Mouse (Mus musculus) left cerebral cortex, adult 9 months (tissue): ENCODE measurements around the gene Robo2.
A peak's percentile ranks its signal among the peaks of the same experiment; 100 is the strongest.
"Not testable (repeated sequence)": the region's sequence is repeated elsewhere in the genome, so short reads cannot be mapped to it uniquely, and the experiment has no call there.

Source experiments
- DNase-seq, 2 experiments: peaks; one replicate each; pipeline ENCODE4 v3.0.0; 2022; ENCODE audit warnings: low spot score in 2 of 2

Gene Robo2

DNA sequence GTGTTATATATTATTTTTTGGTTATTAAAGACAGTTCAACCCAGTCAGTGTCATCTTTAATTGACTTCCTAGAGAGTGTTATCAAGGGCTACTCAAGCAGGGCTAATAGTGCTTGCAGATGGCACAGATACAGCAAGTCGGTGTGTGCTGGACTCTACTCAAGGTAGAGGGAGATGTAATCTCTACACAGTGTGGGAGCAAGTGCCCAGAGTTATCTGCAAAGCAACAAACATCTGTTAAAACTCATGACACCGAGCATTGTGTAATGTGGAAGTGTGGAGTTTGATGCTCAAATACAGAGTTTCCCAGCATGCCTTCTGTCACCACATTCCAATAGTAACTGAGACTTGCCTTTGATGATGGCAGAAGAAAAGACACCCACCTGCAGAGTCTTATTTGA, 345.7 kb downstream of the Robo2 start:
- DNase-seq: no peak

DNA sequence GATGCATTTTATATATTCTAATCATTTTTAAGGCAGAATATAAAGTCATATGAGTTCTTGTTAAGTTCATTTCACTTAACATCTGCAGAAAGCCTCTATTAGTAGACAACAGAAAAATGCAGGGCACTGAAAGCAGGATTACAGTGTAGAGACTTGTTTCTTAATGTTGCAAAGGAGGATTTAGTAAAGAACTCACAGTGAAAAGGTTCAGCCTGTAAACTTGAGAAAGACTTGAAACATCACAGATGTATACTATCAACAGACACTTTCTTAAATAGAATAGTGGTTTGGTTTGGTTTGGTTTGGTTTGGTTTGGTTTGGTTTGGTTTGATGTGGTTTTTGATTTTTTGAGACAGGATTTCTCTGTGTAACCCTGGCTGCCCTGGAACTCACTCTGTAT, 349.7 kb downstream of the Robo2 start:
- no peak for DNase-seq

DNA sequence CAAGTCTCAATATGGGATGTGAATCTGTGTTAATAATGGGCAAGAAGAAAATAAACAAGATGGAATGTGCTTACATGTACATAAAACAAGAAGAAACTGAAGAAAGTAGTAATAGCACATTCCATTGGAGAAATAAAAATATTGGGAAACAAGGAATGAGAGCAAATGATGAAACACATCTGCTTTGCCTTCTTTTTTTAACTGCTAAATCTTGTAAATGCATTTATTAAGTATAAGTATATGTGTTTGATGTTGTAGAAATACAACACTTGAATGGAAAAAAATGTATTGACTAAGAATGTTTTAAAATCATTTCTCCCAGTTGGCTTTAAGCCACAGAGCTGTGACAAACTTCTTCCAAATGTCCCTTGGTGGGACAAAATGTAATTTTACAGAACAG, 350.1 kb downstream of the Robo2 start:
- no peak for DNase-seq

DNA sequence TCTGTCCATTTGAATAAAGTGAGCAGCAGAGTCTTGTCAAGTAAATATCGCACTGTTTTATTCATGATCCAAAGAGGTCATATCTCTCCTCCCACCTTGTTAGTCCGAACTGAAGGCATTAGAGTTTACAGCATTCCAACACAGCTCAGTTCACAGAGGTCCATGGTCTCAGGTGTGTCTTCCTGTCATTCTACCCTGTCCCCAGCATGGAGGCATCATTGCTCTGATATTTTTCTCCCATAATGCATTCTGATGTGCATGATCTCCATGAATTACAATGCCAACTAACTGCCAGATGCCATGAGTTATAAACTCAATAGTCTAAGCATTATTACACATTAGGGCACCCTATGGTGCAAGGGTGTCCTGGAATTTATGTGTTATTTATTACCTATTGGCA, 354.7 kb downstream of the Robo2 start:
- no peak for DNase-seq

DNA sequence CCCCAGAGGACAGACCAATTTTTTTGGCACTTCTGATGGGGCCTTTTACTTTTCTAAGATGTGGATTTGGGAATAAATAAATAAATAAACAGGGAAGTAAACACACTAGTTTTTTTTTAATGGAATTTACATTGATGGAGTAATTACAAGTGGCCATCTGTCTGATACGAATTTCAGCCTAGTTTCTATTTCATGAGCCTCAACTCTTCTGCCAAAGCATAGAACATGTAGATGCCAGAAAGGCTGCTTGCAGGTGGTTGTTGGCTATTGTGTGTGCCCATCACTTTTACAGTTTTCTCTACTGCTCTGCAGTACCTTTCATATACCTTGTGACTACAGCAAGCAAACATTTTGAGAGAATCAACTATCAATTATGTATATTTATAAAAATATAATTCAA, 355.4 kb downstream of the Robo2 start:
- no peak for DNase-seq

DNA sequence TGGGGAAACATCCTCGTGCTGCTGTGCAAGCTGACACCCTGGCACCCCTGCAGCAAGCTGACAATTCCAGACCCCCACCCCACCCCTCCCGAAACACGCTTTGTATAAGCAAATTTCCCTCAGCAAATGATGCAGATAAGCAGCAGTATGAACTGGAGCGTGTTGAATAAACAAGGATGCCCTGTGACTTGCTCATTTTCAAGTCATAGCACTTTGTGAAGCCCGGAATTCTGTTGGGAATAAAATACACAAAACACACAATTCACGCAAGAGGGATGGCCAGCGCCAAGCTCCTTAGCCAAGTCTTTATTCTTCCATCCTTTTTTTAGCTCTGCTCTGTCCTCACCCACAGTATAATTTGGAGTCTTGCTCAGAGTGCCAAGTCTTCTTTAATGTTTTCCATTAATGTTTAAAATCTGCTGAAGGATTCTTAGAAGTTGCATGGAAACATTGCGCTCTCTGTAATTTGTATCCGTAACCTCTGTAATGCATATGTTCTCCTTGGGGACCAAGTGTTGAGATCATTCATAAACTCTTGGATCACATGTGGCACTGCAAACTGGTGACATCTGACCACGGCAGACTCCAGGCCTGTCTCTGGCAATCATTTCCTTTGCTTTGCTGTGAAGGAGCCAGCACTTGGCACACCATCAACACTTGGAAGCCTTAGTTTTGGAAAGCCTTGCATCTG, 356.4 kb downstream of the Robo2 start:
- DNase-seq: peak in 1 of 2 experiments; percentile 32

DNA sequence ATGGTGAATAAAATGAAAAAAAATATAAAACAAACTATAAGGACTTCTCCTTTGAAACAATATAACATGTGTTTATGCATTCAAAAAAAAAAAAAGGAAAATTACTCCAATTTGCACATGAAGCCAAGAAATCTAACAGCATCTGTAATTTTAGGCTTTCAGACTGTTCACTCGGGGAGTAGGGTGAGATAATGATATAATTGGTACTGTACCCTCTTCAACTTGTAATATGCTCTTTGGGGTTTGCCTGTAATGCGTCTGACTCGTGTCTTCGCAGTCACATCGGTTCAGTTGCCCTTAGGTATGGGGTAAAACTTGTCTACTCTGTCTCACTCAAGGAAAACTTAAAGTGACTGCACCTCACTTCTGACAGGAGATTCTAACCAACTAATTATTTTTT, 362.2 kb downstream of the Robo2 start:
- no peak for DNase-seq

DNA sequence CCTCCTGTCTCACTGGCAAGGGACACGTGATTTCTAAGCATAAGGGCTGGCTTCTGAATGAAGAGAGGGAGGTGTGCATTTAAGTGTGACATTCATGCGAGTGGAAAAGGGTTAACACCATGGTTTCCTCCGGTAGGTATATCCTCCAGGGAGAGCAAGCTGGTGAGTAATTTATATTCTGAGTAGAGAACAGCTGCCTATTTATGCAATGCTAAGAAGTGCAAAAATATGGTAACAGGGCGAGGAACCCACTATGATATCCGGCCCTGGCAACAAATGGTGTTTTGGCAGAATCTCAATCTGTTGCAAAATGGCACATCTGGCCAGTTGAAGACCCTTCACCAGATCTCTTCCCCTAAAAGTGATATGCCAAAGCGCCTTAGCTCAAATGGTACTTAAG, 362.6 kb downstream of the Robo2 start:
- no peak for DNase-seq

DNA sequence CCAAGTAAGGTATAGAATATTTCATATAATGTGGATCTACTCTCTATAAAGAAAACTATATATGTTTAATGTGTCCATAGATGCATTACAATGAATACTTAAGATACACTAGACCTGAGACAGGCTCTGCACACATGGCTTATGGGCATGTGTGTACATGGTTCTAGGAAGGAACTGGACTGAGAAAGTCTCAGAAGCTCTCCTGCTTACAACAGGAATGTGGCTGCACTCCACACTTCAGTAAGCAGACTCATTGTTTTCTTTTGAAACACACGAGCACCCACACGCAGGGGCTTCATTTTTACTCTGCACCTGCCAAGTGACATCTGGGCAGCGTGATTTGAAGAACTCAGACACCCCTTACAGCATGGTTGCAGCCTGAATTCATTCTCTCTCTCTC, 364.4 kb downstream of the Robo2 start:
- DNase-seq: no peak

DNA sequence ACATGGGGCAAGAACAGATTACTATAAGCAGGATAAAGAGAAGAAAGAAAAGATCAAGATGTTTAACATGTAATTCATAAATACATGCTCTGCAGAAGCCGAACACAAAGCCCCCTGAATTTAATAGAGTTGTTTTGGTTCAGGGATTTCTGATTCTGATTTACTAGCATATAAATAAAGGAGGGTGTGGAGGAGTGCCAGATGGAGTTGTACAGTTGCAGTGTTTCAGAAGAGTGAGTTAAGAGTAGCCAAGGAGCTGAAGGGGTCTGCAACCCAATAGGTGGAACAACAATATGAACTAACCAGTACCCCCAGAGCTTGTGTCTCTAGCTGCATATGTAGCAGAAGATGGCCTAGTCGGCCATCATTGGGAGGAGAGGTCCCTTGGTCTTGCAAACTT, 370.8 kb downstream of the Robo2 start:
- DNase-seq: not testable (repeated sequence)

DNA sequence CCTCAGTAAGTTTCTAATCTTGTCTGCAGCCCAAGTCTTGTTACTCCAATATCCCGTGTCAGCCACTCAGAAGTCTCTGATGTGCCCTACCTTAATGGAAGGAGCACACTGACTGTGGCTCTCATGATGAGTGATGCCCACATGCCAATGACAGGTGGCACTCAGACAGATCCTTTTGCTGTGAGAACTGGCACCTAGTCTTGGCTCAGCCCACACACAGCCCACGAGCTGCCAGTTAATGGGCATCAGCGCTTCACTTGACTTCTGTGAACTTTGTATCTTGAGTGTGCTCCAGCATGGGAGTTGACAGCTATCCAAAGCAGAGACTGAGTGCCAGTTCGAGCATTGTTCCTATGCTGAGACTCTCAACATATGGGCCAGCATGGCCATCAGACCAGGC, 383.8 kb downstream of the Robo2 start:
- no peak for DNase-seq

DNA sequence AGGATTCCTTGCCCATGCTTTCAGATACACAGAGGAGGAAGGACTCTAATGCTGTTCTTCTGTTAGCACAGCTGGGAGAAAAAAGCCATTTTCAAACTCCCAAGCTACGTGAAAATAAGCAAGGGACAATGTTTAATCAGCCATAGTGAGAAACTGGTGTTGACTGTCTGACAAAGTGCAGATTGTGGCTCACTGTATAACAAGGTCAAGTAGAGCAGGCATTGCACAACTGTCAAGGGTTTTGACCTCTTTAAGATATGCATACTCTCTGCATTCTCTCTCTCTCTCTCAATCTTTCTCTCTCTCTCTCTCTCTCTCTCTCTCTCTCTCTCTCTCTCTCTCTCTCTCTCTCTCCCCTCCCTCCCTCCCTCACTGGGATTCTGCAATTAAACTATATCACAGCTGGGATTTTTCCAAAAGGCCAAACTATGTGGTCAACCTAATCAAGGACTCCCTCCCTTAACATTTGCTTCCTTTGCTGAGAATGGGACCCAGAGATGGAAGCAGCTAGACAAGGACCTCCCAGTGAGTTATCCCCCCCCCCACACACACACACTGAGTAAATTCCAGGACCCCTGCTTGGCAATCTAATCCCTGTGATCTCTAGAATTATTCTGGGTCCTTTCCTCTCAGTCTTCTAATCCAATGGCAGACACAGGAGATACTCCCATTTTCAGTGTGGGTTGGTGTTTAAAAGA, 389.2 kb downstream of the Robo2 start:
- no peak for DNase-seq

DNA sequence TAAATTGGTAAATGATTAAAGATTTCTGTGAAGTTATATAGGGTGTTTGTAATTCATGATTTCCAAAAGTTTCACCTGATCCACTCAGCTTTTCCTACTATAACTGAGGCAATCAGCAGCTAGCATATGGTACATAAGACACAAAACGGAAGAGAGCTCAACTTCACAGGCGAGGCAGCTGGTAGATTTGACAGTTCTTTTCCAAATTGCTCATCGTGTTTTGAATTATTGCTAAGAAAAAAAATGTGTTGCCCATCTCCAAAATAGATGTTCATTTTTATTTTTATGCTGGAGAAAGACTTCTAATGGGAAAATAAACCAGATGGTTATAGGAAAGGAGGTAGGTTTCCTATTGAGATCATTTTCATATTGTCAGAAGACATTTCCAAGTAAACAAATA, 405.9 kb downstream of the Robo2 start:
- DNase-seq: peak; percentile 21 to 32

DNA sequence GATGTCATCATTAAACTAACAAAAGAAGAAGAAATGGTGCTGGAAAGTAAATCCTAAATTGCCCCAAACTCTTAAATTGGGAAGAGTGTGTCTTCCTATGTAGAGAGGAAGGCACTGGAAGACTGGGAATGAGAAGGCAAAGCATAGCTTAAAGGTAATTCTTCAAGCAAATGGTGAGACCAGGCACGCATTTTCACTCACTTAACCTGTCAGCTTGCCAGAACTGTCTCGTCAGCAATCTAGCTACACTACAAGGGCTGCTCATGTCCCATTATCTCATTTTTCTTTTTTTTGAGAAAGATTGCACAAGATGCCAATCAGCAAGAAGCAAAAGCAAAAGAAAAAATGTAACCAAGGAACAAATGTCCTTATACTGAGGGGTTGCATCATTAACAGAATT, 410.3 kb downstream of the Robo2 start:
- DNase-seq: no peak

DNA sequence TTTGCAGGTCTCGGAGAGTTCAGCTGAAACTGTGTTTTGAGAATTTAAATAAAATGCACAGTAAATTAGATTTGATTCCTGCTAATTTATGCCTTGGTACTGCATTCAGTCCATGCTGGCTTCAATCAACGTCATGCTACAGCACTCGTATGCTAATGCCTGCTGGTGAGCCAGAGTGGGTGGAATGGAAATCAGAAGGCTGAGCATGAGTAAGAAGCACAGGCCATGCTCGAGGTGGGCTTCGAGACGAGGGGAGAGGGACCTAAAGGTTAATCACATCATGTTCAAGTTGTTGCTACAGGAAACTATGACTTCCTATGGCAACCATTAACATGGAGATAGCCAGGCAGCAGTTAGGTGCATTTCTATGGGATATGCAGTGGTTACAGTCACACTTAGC, 420.4 kb downstream of the Robo2 start:
- no peak for DNase-seq

DNA sequence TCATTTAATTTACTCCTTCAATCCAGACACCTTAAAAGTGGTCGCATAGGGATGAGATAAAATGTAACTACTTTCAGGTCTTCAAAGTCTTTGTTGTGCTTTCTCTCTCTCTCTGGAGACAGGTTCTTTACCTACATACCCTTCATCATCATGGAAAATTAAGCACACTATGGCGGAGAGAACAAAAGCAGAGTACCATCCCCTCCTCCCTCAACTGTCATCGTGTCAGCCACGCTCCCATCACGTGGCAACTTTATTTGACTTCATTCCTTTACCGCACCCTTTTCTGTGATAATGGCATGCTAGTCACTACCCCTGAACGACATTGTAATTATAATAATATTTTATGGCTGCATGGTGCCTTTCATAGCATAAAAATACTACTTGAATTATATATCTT, 442.1 kb downstream of the Robo2 start:
- no peak for DNase-seq

DNA sequence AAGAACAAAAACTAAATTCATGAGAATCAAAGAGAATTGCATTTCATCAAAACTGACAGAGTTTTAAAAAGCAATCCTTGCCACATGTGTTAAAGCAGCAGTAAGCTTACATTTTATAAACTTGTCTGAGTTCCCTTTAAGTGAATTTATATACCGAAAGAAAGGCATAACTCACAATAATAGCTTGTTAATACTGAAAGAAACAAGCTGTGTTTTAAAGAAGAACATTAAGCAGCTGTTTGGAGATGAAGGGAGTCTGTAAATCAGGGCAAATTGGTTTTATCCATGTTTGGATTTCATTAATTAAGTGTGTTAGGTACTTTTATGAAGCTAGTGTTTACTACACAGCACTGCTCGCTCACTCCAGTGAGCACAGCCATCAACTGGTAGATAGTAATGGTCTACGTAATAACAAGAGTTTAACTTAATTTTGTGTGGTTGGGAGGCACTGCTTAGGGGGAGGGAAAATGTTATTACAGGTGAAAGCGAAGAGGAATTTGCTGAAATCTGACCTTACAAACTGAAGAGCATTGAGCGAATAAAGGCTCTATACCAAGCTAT, 447.2 kb downstream of the Robo2 start:
- DNase-seq: no peak

DNA sequence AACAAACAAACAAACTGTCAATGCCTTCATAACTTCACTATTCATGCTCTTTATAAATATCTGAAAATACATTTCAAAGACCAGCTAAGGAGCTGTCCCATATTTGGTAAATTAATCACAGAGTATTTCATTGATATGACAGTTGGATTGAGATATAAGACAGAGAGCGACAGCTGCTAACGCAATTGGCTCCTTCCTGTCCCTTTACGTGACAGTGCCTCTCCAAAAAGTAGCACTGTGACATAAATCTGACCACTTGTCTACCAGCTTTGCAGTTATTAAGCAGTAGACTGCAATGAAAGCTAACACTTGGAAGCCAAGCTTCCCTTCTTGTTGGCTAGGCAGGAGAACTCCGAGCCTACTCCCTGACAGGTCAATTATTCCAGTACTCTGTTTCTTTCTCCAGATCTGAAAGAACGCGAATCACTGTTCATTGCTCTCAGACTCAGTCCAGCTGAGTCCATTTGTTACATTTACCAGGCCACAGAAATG, 452.1 kb downstream of the Robo2 start:
- DNase-seq: no peak

DNA sequence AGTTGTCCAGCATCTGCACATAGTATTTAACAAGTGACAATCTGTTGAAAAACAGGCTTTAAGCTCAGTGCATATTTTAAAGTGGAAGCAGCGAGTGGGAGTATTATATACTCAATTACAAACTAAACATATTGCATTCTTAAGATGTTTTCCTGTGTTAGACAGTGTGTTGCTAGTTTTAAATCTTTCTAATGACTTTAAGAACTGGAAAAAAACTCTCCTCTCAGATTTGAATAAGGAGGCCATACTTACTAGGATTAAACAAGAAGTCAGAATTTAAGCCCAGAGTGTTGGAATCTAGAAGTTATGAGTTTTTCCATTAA, 453.1 kb downstream of the Robo2 start:
- DNase-seq: no peak

DNA sequence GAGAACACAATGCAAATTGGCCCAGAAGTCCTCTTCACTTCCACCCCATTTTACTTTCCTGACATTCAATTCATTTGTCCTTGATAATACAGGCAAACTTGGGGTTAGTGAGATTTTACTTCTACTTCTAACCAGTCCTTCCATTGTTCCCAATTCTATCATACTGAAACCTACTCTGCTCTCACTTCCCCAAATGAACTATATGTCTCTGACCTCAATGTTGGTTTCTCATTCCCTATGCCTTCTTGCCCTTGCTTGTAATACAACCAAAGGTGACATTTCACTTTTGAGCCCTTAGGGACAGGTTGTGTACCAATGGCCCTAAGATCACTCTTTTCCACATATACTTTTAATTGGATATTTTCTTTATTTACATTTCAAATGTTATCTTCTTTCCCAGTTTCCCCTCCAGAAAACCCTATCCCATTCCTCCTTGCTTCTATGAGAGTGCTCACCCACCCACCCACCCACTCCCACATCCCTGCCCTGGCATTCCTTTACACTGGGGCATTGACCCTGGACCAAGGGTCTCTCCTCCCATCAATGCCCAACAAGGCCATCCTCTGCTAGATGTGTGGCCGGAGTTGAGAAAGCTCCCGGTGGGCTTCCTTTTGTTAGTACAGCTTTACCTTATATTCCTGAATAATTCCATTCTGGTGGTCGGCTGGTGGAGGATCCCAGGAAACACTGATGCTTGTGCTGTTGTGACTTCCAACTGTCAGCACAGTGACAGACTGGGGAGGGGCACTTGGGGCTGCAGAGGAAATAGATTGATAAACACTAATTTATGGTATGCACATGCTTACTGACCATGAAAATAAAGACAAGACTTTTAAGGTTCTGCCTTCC, 453.7 kb downstream of the Robo2 start:
- no peak for DNase-seq

DNA sequence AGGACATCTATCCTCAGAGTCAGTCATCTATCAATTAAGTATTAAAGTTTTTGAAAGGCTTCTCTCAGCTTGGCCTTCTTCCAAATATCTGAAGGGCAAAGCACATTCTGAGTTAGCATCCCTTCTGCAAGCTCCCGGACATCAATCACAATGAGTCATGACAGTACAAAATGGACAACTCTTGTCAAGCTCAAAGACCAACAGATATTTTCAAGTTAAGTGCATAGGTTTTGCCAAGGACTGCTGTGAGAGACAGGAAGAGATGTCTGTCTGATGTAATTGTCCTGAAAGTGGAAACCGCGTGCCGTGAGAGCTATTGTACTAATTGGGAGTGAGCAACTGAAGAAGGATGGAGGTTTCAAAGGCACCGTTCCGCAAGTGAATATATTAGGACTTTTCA, 465.5 kb downstream of the Robo2 start:
- DNase-seq: no peak

DNA sequence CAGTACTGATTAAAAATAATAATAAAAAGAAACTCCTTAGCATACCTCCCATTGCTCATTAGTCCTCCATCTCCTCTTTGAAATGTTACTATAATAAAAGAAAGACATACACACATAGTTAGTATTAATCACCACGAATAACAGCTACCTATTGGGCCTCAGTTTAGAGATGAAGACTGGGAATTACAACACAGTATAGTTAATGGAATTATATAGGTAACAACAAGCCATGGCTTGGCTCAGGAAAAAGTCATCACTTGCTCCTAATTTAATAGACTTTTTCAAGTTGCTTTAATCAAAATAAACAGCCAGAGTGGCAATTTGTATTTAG, 471.4 kb downstream of the Robo2 start:
- DNase-seq: no peak
